In the genomic region with DNA sequence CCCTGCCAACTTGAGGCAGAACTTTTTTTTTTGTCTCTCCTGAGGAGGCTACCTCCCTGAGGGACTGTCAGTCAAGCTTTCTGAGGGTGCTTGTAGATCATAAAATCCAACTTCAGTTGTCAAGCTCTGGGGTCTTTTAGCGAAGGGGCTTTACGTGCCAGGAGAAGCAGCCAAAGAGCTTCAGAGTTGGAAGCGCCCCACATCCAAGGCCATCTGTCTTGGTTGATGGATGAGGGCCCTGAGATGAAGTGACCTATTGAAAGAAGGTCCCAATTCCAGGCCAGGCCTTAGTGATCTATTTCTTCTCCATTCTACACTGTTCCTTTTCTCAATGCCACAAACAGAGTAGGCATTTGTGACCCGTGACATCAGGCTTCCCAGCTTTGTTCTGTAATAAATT, we compare ENCODE assay signal across 24 mouse cellular contexts.
"Had no signal": no experiment of that assay in that cellular context is flagged by ENCODE, and none has a peak within 500 bp of the region (broad histone marks: within the 10 kb centered on the region; RNA-seq: fewer than 3 reads in every experiment).

No protein-coding gene starts in this region.

- H3K4me3 ChIP-seq: limb, embryonic 10.5 days; limb, embryonic 13.5 days; liver, embryonic 12.5 days; liver, embryonic 15.5 days; lung, embryonic 15.5 days; megakaryocyte, embryonic 14.5 days; midbrain, embryonic 10.5 days; midbrain, embryonic 13.5 days; myocyte; neural tube, embryonic 13.5 days; stomach, embryonic 15.5 days had no signal

- DNase-seq: kidney, adult 9 months; kidney, postnatal 14 days; kidney, postnatal 4 days; layer of hippocampus, adult 9-11 months; layer of hippocampus, postnatal 36 days; liver; lung, adult 18-20 months; lung, postnatal 10 days; lung, postnatal 36 days; retina, postnatal 1 day; right cerebral cortex, postnatal 25 days; spleen, adult 18-20 months; thymus, postnatal 25 days had no signal

- H3K27ac ChIP-seq: limb, embryonic 10.5 days; limb, embryonic 13.5 days; liver, embryonic 12.5 days; liver, embryonic 15.5 days; lung, embryonic 15.5 days; midbrain, embryonic 10.5 days; midbrain, embryonic 13.5 days; neural tube, embryonic 13.5 days; stomach, embryonic 15.5 days had no signal
